Comparison of ENCODE assay signal across 23 mouse cellular contexts in genomic region chr5:30992980-30993676, GRCm38 (mm10). TPM values are rescaled to one million over a fixed set of nuclear protein-coding genes. Genes with fewer than 3 reads are reported as not detected.
A peak's percentile ranks its signal among the peaks of the same experiment; 100 is the strongest.
DNase-seq lines count a peak whose midpoint lies in the region; ATAC-seq lines count a peak whose summit lies in the region.
"Had no signal": no experiment of that assay in that cellular context is flagged by ENCODE, and none has a peak within 500 bp of the region (broad histone marks: within the 10 kb centered on the region; RNA-seq: fewer than 3 reads in every experiment).

No protein-coding gene starts in this region.

- WGBS in forebrain, embryonic 16.5 days, result 77% methylated on average over 5 of the region's 5 CpGs

- no peaks in the 10 kb centered on the region for H3K9me3 ChIP-seq in forebrain, embryonic 16.5 days (ENCODE audit: control insufficient read depth, low read length)
- H3K9me3 ChIP-seq: embryonic facial prominence, embryonic 12.5 days; hindbrain, embryonic 13.5 days; midbrain, embryonic 12.5 days; neural tube, embryonic 13.5 days had no signal

- no peak overlapping the region for H3K4me3 ChIP-seq in forebrain, embryonic 16.5 days (replicated peaks; ENCODE audit: low read length)
- H3K4me3 ChIP-seq: embryonic facial prominence, embryonic 12.5 days; gastrocnemius, adult 2 months; hindbrain, embryonic 13.5 days; midbrain, embryonic 12.5 days; neural tube, embryonic 13.5 days had no signal

- no peaks in the 10 kb centered on the region for H3K36me3 ChIP-seq in forebrain, embryonic 16.5 days (ENCODE audit: control insufficient read depth, insufficient read depth)
- H3K36me3 ChIP-seq: embryonic facial prominence, embryonic 12.5 days; hindbrain, embryonic 13.5 days; midbrain, embryonic 12.5 days; neural tube, embryonic 13.5 days had no signal

- ATAC-seq in forebrain, embryonic 16.5 days, result no peak
- ATAC-seq: lung, postnatal 0 days had no signal

- H3K4me2 ChIP-seq in forebrain, embryonic 16.5 days (ENCODE audit: low read length), result no peak overlapping the region
- H3K4me2 ChIP-seq: embryonic facial prominence, embryonic 12.5 days; heart, embryonic 11.5 days; hindbrain, embryonic 13.5 days; midbrain, embryonic 12.5 days; neural tube, embryonic 13.5 days had no signal

- no peak overlapping the region for H3K27ac ChIP-seq in forebrain, embryonic 16.5 days (ENCODE audit: low read length)
- H3K27ac ChIP-seq: embryonic facial prominence, embryonic 12.5 days; gastrocnemius, adult 2 months; hindbrain, embryonic 13.5 days; midbrain, embryonic 12.5 days; neural tube, embryonic 13.5 days had no signal

- intact Hi-C loops in left cerebral cortex, postnatal 4 days (cut with DNase I), result no loop called here
- intact Hi-C loops in left cerebral cortex, postnatal 25 days (cut with DNase I), result loop anchor here (1.0 to 5.0 kb wide), 3 partner anchors 46 to 128 kb away; partner anchors contain the start of gene Cgref1

- H3K4me1 ChIP-seq in forebrain, embryonic 16.5 days (replicated peaks; ENCODE audit: control insufficient read depth, insufficient read depth, low read length), result no peaks in the 10 kb centered on the region
- H3K4me1 ChIP-seq: embryonic facial prominence, embryonic 12.5 days; hindbrain, embryonic 13.5 days; midbrain, embryonic 12.5 days; neural tube, embryonic 13.5 days had no signal

- DNase-seq in left cerebral cortex, adult 11 months (ENCODE audit: low spot score), result peak; percentile 63
- no peak for DNase-seq in left cerebral cortex, postnatal 4 days
- DNase-seq in frontal cortex, postnatal 25 days (ENCODE audit: low spot score in 2 of 2), result peak; percentile 12 to 41
- DNase-seq in left cerebral cortex, postnatal 25 days (ENCODE audit: low spot score in 2 of 2), result peak; percentile 54 to 96
- DNase-seq in right cerebral cortex, postnatal 36 days (ENCODE audit: low spot score in 2 of 2), result peak; percentile 55 to 84
- no peak for DNase-seq in layer of hippocampus, adult 9-11 months
- DNase-seq in retina, postnatal 1 day, result no peak
- DNase-seq: cerebellum, adult 8-10 months; gastrocnemius, adult 2 months; heart, postnatal 14 days; kidney, postnatal 36 days; layer of hippocampus, postnatal 36 days; liver; thymus, postnatal 36 days had no signal

- no peaks in the 10 kb centered on the region for H3K27me3 ChIP-seq in forebrain, embryonic 16.5 days (replicated peaks; ENCODE audit: control insufficient read depth, insufficient read depth, low read length)
- H3K27me3 ChIP-seq: embryonic facial prominence, embryonic 12.5 days; hindbrain, embryonic 13.5 days; midbrain, embryonic 12.5 days; neural tube, embryonic 13.5 days had no signal

- H3K9ac ChIP-seq in forebrain, embryonic 16.5 days (replicated peaks; ENCODE audit: low read depth, low read length), result no peak overlapping the region
- H3K9ac ChIP-seq: embryonic facial prominence, embryonic 12.5 days; hindbrain, embryonic 13.5 days; midbrain, embryonic 12.5 days; neural tube, embryonic 13.5 days had no signal

RNA-seq across cellular contexts. Expression of gene Tcf23, which starts 24.7 kb away (rescaled TPM):
- total RNA-seq in left cerebral cortex, postnatal 4 days (2021), result under 1 TPM in 1 of 2 experiments, not detected in 1; 0.08 TPM
- under 1 TPM; 0.16 to 0.25 TPM for total RNA-seq in left cerebral cortex, postnatal 25 days (2021)
- polyA plus RNA-seq in forebrain, embryonic 16.5 days (2015; fragmentation: Nextera tagmentation; extraction: Ambion mirVana), result not detected in 2 replicates
- total RNA-seq: common myeloid progenitor, adult 5-6 weeks; megakaryocyte progenitor cell, adult 5-6 weeks had no signal
- polyA plus RNA-seq: embryonic facial prominence, embryonic 12.5 days; hindbrain, embryonic 13.5 days; midbrain, embryonic 12.5 days; neural tube, embryonic 13.5 days had no signal

RNA-seq across cellular contexts. Expression of gene Preb, which starts 33.0 kb away (rescaled TPM):
- total RNA-seq in left cerebral cortex, postnatal 4 days (2021), result 100 to 1,000 TPM; 114 to 116 TPM
- 100 to 1,000 TPM; 125 to 133 TPM for total RNA-seq in left cerebral cortex, postnatal 25 days (2021)
- polyA plus RNA-seq in forebrain, embryonic 16.5 days (2015; fragmentation: Nextera tagmentation; extraction: Ambion mirVana), result 135 and 140 TPM in 2 replicates

RNA-seq across cellular contexts. Expression of gene Cgref1, which starts 47.7 kb away (rescaled TPM):
- total RNA-seq in left cerebral cortex, postnatal 4 days (2021), result 10 to 100 TPM; 53.9 TPM
- total RNA-seq in left cerebral cortex, postnatal 25 days (2021), result 10 to 100 TPM; 24.8 to 27.7 TPM
- 15.8 and 29.0 TPM in 2 replicates for polyA plus RNA-seq in forebrain, embryonic 16.5 days (2015; fragmentation: Nextera tagmentation; extraction: Ambion mirVana)
- total RNA-seq: common myeloid progenitor, adult 5-6 weeks had no signal

RNA-seq across cellular contexts. Expression of gene Atraid, which starts 55.0 kb away (rescaled TPM):
- 10 to 100 TPM; 59.2 to 66.2 TPM for total RNA-seq in left cerebral cortex, postnatal 4 days (2021)
- 10 to 100 TPM; 70.8 to 71.4 TPM for total RNA-seq in left cerebral cortex, postnatal 25 days (2021)
- polyA plus RNA-seq in forebrain, embryonic 16.5 days (2015; fragmentation: Nextera tagmentation; extraction: Ambion mirVana), result 155 and 158 TPM in 2 replicates

RNA-seq across cellular contexts. Expression of gene Slc5a6, which starts 55.6 kb away (rescaled TPM):
- 10 to 100 TPM; 17.6 to 23.5 TPM for total RNA-seq in left cerebral cortex, postnatal 4 days (2021)
- 10 to 100 TPM; 12.4 to 16.7 TPM for total RNA-seq in left cerebral cortex, postnatal 25 days (2021)
- 15.7 and 18.2 TPM in 2 replicates for polyA plus RNA-seq in forebrain, embryonic 16.5 days (2015; fragmentation: Nextera tagmentation; extraction: Ambion mirVana)

Comparison
In these comparisons a context has a peak if more than half of its experiments do, and no peak if none do; other contexts are left out.
1. DNase-seq: peak in left cerebral cortex, adult 11 months (single experiment), frontal cortex, postnatal 25 days (2 of 2), left cerebral cortex, postnatal 25 days (2 of 2) and right cerebral cortex, postnatal 36 days (2 of 2); none in left cerebral cortex, postnatal 4 days (single experiment), layer of hippocampus, adult 9-11 months (single experiment) and retina, postnatal 1 day (single experiment).